Mouse (Mus musculus): Measurements from ENCODE around the gene Arhgap5.

Arhgap5 gene

GRCm38 (mm10) chr12:52503456-52504320 is at the start of gene Arhgap5:
TSS of gene Arhgap5 (plus strand) at chr12:52503972.
- peak; percentile 96 for DNase-seq (ENCODE audit: low read depth, low spot score)

DNA sequence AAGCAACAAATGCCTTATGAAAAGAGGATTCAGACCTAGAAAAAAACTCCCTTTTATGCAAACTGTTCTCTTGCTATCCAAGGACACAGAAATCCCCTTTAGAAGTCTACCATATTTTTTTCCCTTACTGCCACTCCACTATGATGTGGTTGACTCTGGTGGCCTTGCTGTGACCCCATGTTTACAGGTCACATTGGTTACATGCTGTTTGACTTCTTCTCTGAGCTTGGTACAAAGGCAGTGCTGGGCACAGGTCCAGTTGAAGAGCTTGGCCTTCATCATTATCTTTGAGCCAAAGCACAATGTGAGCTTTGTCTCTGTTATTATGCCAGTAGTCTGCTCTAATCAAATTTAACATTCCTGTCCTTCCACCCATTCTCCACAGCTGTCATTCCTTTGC is 39.2 kb upstream of the Arhgap5 start:
- no peak for DNase-seq (ENCODE audit: low read depth, low spot score)

DNA sequence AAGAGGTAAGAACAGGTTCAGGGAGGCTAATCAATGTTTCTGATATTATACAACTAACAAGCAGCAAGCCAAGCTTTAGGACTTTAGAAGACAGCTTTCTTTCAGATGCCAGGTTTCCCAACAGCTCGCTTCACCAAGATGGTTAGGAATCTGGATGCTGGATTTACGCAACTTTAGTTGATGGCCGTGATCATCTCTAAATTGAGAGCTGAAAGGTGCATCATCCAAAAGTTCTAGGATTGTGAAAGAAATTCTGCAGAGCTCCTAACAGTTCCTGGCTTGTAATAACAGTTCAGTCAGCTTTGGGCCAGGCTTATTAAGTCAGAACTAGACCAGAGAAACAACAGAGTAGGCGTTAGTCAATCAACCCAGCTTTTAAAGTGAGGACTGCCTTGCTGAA is 32.2 kb upstream of the Arhgap5 start:
- DNase-seq (ENCODE audit: low read depth, low spot score) = no peak

- DNase-seq (ENCODE audit: low read depth, low spot score) = no peak
These were observed 29.5 kb upstream of the Arhgap5 start for GRCm38 (mm10) chr12:52473988-52474968.

GRCm38 (mm10) chr12:52476036-52476435 is 27.7 kb upstream of the Arhgap5 start:
- DNase-seq (ENCODE audit: low read depth, low spot score) = no peak

DNA sequence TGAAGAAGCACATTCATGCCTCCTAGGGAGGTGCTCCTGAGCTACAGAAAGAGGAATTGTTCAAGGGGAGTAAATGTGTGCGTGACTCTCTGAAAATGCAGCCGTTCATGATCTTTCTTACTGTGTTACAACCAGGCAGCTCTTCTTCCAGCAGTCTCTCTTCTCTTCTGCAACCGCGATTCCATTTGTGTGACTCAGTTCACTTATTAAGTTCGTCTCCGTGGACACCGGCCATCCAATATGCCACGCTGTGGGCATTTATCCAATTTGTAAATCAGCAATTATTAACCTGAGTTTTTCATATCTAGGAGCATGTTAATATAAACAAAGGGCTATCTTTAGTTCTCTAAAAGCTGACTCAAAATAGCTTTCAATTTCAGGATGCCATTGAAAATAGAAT is 25.2 kb upstream of the Arhgap5 start:
- DNase-seq (ENCODE audit: low read depth, low spot score) = no peak

- DNase-seq (ENCODE audit: low read depth, low spot score) = no peak
These were observed 24.4 kb upstream of the Arhgap5 start for GRCm38 (mm10) chr12:52479323-52479722.

DNA sequence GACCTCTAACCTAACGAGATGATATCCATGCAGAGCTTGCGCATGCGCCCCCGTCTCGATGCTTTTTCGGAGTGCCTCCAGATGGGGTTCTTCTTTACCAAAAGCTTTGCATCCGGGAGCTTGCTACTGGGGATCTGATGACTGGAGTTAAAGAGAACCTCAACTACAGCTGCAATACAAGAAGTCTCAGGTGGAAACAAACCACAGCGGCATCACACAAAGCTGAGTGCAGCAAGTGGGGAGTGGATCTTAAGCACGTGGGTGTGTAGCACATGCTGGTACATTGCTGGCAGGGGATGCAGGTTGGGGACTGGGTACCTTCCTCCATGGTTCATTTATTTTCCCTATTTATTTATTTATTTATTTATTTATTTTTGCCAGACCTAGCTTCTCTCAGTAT is 22.9 kb upstream of the Arhgap5 start:
- peak; percentile 26 for DNase-seq (ENCODE audit: low read depth, low spot score)

- no peak for DNase-seq (ENCODE audit: low read depth, low spot score)
These were observed 21.7 kb upstream of the Arhgap5 start for GRCm38 (mm10) chr12:52481969-52482550.

DNA sequence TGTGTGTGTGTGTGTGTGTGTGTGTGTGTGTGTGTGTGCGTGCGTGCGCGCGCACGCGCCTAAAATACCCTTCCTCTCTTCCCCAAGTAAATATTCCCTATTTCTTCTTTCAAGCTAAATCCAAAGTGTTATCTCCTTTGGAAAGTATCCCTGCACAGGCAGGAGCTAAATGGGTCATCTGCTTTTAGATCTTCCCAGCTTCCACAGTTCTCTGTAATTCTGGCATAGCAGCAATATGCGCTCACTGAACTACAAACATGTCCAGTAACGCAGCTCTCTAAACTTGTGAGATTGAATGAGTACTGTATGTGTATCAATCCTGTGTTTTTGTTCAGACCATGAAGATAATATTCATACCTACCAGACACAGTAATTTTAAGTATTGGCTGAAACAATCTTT is 20.6 kb upstream of the Arhgap5 start:
- DNase-seq (ENCODE audit: low read depth, low spot score) = no peak

DNA sequence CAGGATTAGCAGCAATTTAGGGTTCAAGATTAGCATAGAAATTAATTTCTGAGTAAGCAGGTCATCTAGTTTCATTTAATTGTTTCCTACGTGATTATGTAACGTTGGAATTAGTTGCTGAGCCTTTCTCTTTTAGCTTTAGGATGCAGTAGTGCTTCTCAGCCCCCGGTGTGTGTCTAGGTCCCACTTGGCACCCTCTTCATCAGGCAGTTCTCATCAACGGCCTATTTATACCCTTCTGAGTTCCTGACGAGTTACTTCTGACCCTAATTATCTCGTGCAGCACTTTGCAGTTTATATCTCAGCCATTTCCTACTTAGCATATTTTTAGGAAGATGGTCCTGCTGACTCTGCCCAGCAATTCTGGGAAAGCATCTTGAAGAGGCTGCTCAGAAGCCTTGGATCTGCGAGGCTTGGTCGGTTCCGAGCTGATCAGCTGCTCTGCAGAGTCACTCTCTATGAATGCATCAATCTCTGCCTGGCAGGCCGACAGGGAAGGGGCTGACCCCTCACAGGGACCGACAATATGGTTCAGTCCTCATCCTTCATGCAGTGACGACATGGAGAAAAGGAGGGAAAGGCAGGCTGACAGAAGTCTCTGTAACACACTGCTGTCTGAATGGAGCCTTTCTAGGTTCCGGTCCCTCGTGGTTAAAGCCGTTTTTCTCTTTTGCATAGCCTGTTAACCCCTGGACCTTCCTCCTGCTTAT is 15.4 kb upstream of the Arhgap5 start:
- DNase-seq (ENCODE audit: low read depth, low spot score) = no peak

- peak; percentile 26 for DNase-seq (ENCODE audit: low read depth, low spot score)
These were observed 10.5 kb upstream of the Arhgap5 start for GRCm38 (mm10) chr12:52493281-52493681.

GRCm38 (mm10) chr12:52497209-52497608 is 6.6 kb upstream of the Arhgap5 start:
- peak; percentile 50 for DNase-seq (ENCODE audit: low read depth, low spot score)

- peak; percentile 63 for DNase-seq (ENCODE audit: low read depth, low spot score)
These were observed 2.6 kb upstream of the Arhgap5 start for GRCm38 (mm10) chr12:52500915-52501833.

GRCm38 (mm10) chr12:52502161-52502560 is 1.6 kb upstream of the Arhgap5 start:
- no peak for DNase-seq (ENCODE audit: low read depth, low spot score)

DNA sequence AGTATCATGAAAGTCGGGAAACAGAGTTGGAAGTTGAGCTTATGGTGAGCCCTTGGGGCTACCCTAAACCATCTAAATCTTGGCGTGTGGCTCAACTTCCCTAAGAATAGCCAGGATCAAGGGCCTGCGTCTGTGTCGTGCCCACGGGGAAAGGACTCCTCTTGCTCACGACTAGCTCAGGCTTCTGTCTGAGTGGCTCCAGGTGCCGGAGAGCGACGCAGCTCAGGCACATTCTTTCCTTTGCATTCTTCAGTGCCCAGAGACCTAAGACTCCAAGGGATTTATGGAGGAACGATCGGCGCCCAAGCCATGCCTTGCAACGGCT is 679 bp upstream of the Arhgap5 start:
- DNase-seq (ENCODE audit: low read depth, low spot score) = no peak

DNA sequence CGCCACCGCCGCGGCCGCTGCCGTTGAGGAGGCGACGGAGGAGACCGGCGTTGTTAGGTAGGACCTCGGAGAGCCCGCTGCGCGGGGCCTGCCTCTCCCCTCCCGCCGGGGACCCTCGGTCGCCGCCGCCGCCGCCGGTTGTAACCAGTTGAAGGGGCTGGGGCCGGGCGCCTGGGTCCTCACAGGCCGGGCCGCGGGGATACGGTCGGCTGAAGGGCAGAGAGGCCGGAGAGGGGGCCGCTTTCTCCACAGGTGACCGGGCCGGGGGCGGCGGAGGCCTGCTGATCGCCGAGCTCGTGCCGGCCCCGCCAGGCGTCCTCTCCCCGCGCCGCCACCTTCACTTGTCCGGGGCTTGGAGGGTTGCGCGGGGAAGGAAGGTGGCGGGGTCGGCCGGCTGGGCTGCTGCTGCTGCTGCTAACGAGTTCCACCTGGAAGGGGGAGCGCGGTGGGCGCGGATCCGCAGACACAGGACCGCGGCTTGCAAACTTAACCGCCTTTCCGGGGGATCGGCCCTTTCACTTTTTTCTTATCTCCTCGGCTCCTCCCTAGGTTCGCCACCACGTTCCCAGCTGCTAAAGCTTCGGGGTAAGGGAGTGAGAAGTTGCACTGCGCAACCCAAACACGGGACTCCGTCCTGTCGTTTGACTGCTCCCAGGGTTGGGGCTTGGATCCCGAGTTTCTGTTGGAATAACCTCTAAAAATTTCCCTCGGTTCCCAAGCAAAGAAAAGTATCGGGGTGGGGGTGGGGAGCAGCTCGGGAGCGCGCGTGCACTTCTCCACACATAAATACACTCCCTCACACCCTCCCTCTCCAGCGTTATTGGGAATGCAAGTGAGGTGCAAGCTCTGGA is 784 bp downstream of the Arhgap5 start:
- peak; percentile 71 for DNase-seq (ENCODE audit: low read depth, low spot score)

- DNase-seq (ENCODE audit: low read depth, low spot score) = no peak
These were observed 20.9 kb downstream of the Arhgap5 start for GRCm38 (mm10) chr12:52524699-52525098.

- DNase-seq (ENCODE audit: low read depth, low spot score) = no peak
These were observed 21.7 kb downstream of the Arhgap5 start for GRCm38 (mm10) chr12:52525486-52525885.
